Mouse (Mus musculus) erythroblast, embryonic 14.5 days (primary cell): ENCODE results near the gene S100a16. TPM values are rescaled to one million over a fixed set of nuclear protein-coding genes. Genes with fewer than 3 reads are reported as not detected.

ENCODE experiments used
- H3K27me3 ChIP-seq: 2 replicates; pipeline ENCODE4 v1.6.1; 2012; ENCODE audit warnings: inconsistent platforms; ENCODE audit not compliant: control insufficient read depth
- H3K36me3 ChIP-seq: 2 replicates; pipeline ENCODE4 v1.6.1; 2012; ENCODE audit warnings: mild to moderate bottlenecking, inconsistent platforms; ENCODE audit not compliant: control insufficient read depth
- H3K4me1 ChIP-seq: 2 replicates; pipeline ENCODE4 v1.6.1; 2012; ENCODE audit warnings: inconsistent platforms; ENCODE audit not compliant: control insufficient read depth
- H3K4me3 ChIP-seq: replicated peaks from 2 replicates; pipeline ENCODE3; 2012; ENCODE audit warnings: moderate library complexity, mild to moderate bottlenecking, inconsistent platforms
- H3K9me3 ChIP-seq: 2 replicates; pipeline ENCODE4 v1.6.1; 2012; ENCODE audit warnings: low read length, inconsistent platforms, mixed read lengths; ENCODE audit not compliant: control insufficient read depth
- GATA1 ChIP-seq: IDR thresholded peaks from 2 replicates; pipeline ENCODE4 v1.6.1; 2012; ENCODE audit warnings: low read length, inconsistent platforms, mixed read lengths
- TAL1 ChIP-seq: IDR thresholded peaks from 3 replicates; pipeline ENCODE4 v1.6.1; 2012; ENCODE audit warnings: low read length, inconsistent platforms, mixed read lengths
- polyA plus RNA-seq: library from polyadenylated mRNA; stranded (reverse); fragments of >175 nt; gene quantifications from 2 replicates; pipeline ENCODE4 v1.2.3, GENCODE M21; 2012

The S100a16 gene
- polyA plus RNA-seq, 1 experiment: 0.51 TPM

DNA sequence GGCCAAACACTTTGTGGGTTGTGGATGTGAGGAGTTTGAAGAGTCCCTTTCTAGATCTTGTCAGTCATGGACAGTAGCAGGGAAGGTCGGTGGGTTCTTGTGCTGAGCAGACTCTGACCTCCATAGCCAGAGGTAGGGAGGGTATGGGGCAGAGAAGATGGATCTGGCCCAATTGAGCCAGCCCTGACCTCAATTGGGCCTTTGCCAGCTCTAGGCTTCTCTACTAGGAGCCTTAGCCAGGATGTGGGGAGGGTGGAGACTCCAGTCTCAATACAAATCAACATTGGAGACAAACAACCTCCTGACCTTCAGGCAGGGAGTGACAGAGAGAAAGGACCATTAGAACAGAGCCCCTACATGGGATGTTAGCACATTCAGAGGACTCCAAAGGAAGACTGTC, 21.8 kb upstream of the S100a16 start:
- no peak for TF ChIP-seq GATA1
- TF ChIP-seq TAL1: no peak
- H3K4me1 ChIP-seq: peaks cover 27% of the 10 kb centered on the region
- H3K36me3 ChIP-seq: peaks cover 6% of the 10 kb centered on the region
- peaks cover 12% of the 10 kb centered on the region for H3K27me3 ChIP-seq
- H3K4me3 ChIP-seq: peak overlapping the region; percentile 63
- no peaks in the 10 kb centered on the region for H3K9me3 ChIP-seq

DNA sequence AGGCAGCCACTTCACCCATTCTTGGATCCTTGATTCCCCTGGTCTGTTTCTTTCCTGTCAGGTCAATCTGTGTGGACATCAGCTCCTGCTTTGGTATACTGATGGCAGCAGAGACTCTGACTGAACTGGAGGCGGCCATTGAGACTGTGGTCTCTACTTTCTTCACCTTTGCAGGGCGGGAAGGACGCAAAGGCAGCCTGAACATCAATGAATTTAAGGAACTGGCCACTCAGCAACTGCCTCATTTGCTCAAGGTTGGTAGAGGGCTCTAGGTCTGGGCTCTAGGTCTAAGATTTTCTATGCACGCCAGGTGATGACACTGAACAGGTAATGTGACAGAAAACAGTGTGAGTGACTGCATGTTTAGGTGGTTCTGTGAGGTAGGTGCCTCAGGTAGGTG, 21.3 kb upstream of the S100a16 start:
- H3K9me3 ChIP-seq: no peaks in the 10 kb centered on the region
- peaks cover 6% of the 10 kb centered on the region for H3K36me3 ChIP-seq
- no peak for TF ChIP-seq TAL1
- no peak for TF ChIP-seq GATA1

DNA sequence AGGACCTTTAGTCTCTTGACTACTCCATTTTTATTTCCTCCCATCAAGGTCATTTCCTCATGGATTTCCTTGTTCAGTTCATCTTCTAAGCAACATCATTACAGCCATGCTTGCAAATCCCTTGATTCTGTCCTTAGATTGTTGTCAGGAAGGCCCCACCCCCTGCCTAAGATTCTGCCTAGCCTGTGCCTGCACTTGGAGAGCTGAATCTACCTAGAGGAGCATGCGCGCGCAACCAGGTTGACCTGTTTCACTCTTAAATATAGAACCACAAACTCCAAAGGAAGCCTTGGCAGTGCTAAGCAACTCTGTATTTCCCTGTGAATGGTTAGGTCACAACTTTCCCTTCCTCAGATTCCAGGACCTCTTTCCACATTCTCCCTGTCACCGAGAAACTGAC, 19.3 kb upstream of the S100a16 start:
- no peak for TF ChIP-seq GATA1

More for the DNA sequence above, 21.3 kb upstream of the S100a16 start:
- Histone ChIP-seq H3K4me3 (no peak overlapping the region), H3K4me1 (peaks cover 26% of the 10 kb centered on the region), H3K27me3 (peaks cover 12% of the 10 kb centered on the region)

DNA sequence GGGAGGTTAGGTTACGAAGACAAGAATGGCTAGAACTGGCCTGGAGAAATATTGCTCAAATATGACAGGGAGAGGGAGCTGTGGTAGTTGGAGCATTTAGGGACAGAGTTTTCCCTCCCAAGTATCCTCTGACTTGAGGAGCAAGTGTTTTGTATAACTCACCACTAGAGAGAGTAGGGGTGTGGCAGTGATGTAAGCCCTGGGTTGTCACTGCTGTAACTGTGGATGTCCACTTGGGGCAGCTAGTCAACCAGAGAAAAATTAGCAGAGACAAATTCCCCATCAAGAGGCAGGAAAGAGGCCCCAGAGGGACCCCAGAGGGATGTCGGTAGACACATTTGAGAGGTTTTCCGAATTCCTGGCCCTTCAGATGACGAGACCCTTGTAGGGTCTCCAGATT, 11.6 kb upstream of the S100a16 start:
- Histone ChIP-seq H3K4me3 (no peak overlapping the region), H3K9me3 (no peaks in the 10 kb centered on the region), H3K27me3 (no peaks in the 10 kb centered on the region), H3K36me3 (no peaks in the 10 kb centered on the region), H3K4me1 (no peaks in the 10 kb centered on the region; the same call in 1 of the 2 replicates)
- TF ChIP-seq TAL1: no peak
- TF ChIP-seq GATA1: no peak

More for the DNA sequence above, 19.3 kb upstream of the S100a16 start:
- Histone ChIP-seq H3K4me1 (peaks cover 26% of the 10 kb centered on the region), H3K9me3 (no peaks in the 10 kb centered on the region), H3K27me3 (peaks cover 12% of the 10 kb centered on the region), H3K4me3 (no peak overlapping the region), H3K36me3 (no peaks in the 10 kb centered on the region)

DNA sequence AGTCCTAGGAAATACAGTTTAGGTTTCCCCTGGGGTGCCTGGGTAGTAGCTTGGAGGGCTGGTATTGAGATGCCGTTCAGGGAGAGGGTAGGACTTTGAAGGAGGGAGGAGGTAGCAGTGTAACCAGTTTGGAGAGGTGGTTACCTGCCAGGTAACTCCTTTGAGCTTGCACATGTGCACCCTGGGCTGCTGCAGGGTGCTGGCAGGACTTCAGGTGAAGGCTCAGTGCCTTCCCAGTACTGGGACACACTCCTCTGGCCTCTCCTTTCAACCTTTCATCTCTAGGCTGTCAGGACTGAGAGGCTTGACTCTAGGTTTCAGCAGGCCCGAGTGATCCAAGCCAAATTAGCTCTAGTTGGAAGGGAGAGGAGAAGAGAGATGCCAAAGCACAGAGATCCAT, 11.0 kb upstream of the S100a16 start:
- no peaks in the 10 kb centered on the region for H3K27me3 ChIP-seq
- no peak overlapping the region for H3K4me3 ChIP-seq
- no peak for TF ChIP-seq GATA1
- TF ChIP-seq TAL1: no peak
- no peaks in the 10 kb centered on the region; the same call in 1 of the 2 replicates for H3K4me1 ChIP-seq
- H3K9me3 ChIP-seq: no peaks in the 10 kb centered on the region
- H3K36me3 ChIP-seq: no peaks in the 10 kb centered on the region

DNA sequence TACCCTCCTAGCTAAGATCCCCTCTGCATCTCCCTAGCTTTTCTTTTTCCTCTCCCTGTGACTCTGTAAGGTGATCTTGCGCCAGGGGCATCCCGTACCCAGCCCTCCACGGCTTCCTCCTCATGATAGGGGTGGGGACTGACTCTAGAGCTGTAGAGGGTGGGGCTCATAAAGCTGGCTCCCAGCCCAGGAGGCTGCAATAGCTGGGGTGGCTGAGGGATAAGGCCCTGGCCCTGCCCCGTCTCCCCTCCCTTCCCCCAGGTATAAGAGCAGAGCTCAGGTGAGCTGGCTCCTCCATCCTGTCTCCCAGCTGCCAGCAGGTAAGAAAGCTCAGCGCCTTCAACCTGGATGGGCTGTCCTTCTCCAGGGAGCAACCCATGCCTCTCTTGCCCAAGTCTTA, 10.5 kb upstream of the S100a16 start, which contains the start of gene S100a14:
S100a14 (plus strand) TSS at position 277 of the 400 bp plus-strand sequence.
- TF ChIP-seq GATA1 (no peak), TAL1 (no peak)
- H3K4me3 ChIP-seq: no peak within 1 kb of the TSS
- no peaks in the 10 kb centered on the region for H3K27me3 ChIP-seq
- no peaks in the 10 kb centered on the region for H3K9me3 ChIP-seq
- H3K36me3 ChIP-seq: no peaks in the 10 kb centered on the region
- H3K4me1 ChIP-seq: no peaks in the 10 kb centered on the region; the same call in 1 of the 2 replicates

DNA sequence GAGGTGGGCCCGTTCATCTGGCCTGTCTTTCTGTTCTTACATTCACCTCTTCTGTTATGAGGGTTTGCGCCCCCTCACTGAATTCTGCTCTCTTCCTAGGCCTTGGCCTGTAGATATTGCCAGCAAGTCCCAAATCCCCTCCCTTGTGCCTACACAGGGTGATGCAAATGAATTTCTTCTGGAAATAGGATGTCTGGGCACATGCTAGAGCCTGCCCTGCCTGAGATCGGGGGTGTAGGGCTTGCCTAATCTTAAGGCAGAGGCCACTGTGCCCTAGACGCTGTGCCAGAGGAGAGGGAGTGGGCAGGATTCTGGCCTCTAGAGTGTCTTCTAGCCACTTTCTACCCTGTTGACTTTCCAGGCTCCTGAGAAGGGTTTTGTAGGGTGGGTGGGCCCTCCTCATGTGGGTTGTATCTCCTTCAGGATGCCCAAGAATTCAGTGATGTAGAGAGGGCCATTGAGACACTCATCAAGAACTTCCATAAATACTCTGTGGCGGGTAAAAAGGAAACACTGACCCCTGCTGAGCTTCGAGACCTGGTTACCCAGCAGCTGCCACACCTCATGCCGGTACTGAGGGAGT, 9.7 kb upstream of the S100a16 start:
- H3K4me3 ChIP-seq: no peak overlapping the region
- H3K36me3 ChIP-seq: no peaks in the 10 kb centered on the region
- H3K27me3 ChIP-seq: no peaks in the 10 kb centered on the region
- H3K9me3 ChIP-seq: no peaks in the 10 kb centered on the region
- TF ChIP-seq GATA1: no peak
- no peak for TF ChIP-seq TAL1
- H3K4me1 ChIP-seq: no peaks in the 10 kb centered on the region; the same call in 1 of the 2 replicates

DNA sequence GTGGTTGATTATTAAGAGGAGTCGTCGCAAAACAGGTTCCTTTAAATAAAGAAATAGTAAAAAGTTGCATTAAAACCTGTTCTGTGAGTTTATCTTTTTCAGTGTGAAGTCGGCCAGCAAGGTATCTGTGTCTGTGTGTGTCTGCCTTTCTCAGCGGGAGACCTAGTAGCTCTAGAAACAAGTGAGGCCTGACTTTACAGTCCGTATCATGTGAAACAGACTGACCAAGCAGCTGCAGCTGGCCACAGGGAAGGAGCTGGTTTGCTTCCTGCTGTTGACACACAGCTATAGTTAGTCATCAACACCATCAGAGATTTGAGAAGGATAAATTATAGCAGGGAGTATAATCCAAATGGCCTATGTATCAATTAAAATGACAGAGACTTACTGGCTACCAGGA, 5.3 kb upstream of the S100a16 start:
- Histone ChIP-seq H3K4me3 (no peak overlapping the region), H3K4me1 (no peaks in the 10 kb centered on the region)
- TF ChIP-seq GATA1: no peak
- no peak for TF ChIP-seq TAL1

DNA sequence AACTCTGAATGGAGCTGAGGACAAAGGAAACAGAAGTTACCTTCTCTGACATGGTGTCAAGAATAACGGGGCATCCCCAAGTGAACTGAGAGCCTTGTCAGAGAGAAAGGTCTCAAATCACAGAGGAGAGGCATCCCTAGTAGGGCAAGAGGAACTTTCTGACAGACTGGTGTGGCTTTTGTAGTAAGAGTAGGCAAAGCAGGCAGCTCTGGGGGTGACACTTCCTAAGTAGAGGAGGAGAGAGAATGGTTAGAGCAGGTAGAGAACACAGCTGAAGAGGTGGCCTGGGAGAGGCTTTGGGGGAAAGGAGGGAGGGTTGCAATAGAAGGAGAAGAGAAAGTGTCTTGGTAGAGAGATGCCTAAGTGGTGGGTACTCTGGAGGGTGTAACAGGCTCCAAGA, 1.6 kb upstream of the S100a16 start:
- no peaks in the 10 kb centered on the region for H3K4me1 ChIP-seq
- H3K36me3 ChIP-seq: no peaks in the 10 kb centered on the region
- TF ChIP-seq GATA1 (no peak), TAL1 (no peak)
- no peaks in the 10 kb centered on the region for H3K9me3 ChIP-seq
- no peaks in the 10 kb centered on the region for H3K27me3 ChIP-seq
- no peak overlapping the region for H3K4me3 ChIP-seq

More for the DNA sequence above, 5.3 kb upstream of the S100a16 start:
- H3K27me3 ChIP-seq: no peaks in the 10 kb centered on the region
- no peaks in the 10 kb centered on the region for H3K36me3 ChIP-seq
- no peaks in the 10 kb centered on the region for H3K9me3 ChIP-seq

DNA sequence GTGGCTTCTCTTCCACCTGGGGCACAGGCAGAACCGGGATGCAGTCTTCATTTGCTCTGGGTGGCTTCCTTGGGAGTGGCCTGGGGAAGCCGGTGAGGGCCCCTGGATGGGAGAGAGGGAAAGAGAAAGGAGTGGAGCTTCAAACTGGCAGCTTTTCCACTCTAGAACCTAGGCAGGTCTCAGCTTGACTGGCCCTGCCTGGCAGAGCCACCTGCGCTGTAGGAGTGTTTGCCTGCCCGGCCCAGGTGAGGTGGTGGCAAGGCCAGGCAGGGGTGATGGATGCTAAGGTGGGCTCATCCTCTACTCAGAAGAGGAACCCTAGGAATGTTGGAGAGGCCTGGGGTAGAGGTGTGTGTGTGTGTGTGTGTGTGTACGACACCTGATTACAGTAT, 847 bp downstream of the S100a16 start:
- TF ChIP-seq GATA1 (no peak), TAL1 (no peak)
- no peaks in the 10 kb centered on the region for H3K27me3 ChIP-seq
- H3K4me1 ChIP-seq: no peaks in the 10 kb centered on the region
- peak overlapping the region; percentile 32 for H3K4me3 ChIP-seq
- no peaks in the 10 kb centered on the region for H3K36me3 ChIP-seq
- no peaks in the 10 kb centered on the region for H3K9me3 ChIP-seq
